Mouse (Mus musculus): ENCODE measurements around the gene Rcor1.

GRCm38 (mm10) chr12:111144598-111144997, 105.4 kb downstream of the Rcor1 start:
- no peak for TF ChIP-seq CTCF (IDR thresholded peaks at IDR 0.05; ENCODE audit: insufficient read depth, low read length)
- no peak for TF ChIP-seq POLR2A (IDR thresholded peaks at IDR 0.05; ENCODE audit: borderline replicate concordance, extremely low read depth, low read depth, low read length)
